Mouse (Mus musculus) activated CD4-positive, CD25-positive, alpha-beta regulatory T cell (primary cell): ENCODE results near the gene Prr18. TPM values are rescaled to one million over a fixed set of nuclear protein-coding genes. Genes with fewer than 3 reads are reported as not detected.

ENCODE experiments used
- polyA plus RNA-seq, 2 experiments: library from polyadenylated mRNA; unstranded; fragments of 100-300 nt; shearing (Covaris generic); gene quantifications; one replicate each; pipeline ENCODE4 v1.2.1; 2017

Prr18 gene
- polyA plus RNA-seq, result under 1 TPM in 1 of 2 experiments, not detected in 1; 0.25 TPM

DNA sequence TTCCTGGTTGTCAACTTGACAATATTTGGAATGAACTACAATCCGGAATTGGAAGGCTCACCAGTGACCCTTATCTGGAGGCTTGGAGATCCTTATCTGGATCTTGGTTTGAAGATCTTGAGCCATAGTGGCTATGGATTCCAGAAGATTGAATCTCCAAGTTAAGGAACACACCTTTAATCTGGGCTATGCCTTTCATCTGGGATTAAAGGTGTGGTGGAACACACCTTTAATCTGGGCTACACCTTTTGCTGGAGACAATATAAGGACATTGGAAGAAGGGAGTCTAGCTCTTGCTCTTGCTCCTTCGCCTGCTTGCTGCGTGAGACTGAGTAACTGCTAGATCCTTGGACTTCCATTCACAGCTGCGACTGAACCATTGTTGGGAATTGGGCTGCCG is at the start of gene Prr18:
TSS of gene Prr18 (plus strand) at position 301 of the 400 bp plus-strand sequence.

DNA sequence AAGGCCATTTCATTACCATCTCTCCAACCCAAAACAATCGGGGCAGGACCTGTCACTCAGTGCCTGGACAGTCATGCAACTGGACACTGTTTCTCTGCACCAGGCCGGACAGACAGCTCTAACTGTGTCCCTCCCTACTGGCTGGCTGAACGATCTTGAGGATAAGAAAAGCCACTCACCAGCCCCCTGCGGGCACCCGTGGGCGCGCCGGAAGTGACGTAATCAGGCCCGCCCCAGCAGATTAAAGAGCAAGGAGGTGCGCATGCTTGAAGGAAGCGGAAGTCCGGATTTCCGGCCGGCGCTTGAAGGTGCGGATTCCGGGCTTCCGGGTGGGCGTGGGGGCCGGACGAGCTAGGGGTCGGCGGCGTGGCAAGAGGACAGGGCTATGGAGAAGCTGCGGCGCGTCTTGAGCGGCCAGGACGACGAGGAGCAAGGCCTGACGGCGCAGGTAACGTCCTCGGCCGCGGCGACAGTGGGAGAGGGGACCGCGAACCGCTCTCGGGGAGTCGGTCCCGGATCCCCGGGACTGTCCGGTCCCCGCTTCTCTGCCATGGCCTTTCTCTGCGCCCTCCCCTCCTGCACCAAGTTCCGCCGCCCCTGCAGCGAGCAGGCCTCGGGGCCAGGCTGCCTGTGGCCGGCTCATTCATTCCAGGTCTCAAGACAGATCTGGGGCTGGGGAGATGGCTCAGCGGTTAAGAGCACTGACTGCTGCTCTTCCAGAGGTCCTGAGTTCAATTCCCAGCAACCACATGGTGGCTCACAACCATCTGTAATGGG is 26.2 kb upstream of the Prr18 start, which contains the start of gene Sft2d1:
TSS of gene Sft2d1 (plus strand) at position 265 of the 777 bp plus-strand sequence.

DNA sequence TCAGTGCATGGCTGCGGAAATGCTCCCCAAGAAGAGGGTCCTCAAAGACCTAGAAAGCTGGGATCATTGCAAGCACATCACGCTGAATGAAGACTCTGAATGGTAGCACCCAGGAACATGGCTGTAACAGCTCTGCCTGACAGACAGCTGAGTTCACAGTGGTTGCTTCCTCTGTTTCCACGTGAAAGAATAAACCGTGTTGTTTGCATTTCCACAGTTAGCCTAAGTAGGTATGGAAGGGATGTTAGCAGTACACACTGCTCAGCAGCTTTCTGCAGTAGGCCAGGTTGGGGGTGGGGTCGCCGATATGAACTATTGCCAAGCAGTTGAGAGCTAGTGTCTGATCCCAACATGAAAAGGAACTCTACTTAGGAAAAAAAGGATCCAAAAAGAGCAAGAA is 18.4 kb downstream of the Prr18 start, which contains the start of gene T2:
TSS of gene T2 (plus strand) at position 301 of the 400 bp plus-strand sequence.

Other genes with a start within 250 kb of the Prr18 start
- gene Gm49673, start 189.7 kb upstream of the Prr18 start, polyA plus RNA-seq, result under 1 TPM; 0.16 to 0.68 TPM
- gene Rnaset2a, start 189.4 kb upstream of the Prr18 start, polyA plus RNA-seq, result 10 to 100 TPM; 62.0 to 99.3 TPM
- 10 to 100 TPM; 15.8 to 25.0 TPM for gene Fgfr1op, start 172.0 kb upstream of the Prr18 start, polyA plus RNA-seq
- gene Ccr6, start 101.4 kb upstream of the Prr18 start, polyA plus RNA-seq, result 10 to 100 TPM; 15.8 to 23.5 TPM
- gene Mpc1, start 54.6 kb upstream of the Prr18 start, polyA plus RNA-seq, result 100 to 1,000 TPM; 157 to 172 TPM
- 100 to 1,000 TPM; 181 to 232 TPM for gene Sft2d1, start 26.4 kb upstream of the Prr18 start, polyA plus RNA-seq
- not detected for gene T2, start 18.5 kb downstream of the Prr18 start, polyA plus RNA-seq
- under 1 TPM in 1 of 2 experiments, not detected in 1; 0.31 TPM for gene T, start 97.0 kb downstream of the Prr18 start, polyA plus RNA-seq
- under 1 TPM in 1 of 2 experiments, not detected in 1; 0.53 TPM for gene Pde10a, start 187.9 kb downstream of the Prr18 start, polyA plus RNA-seq
- 1 to 10 TPM; 1.2 to 1.4 TPM for gene Gm17087, start 229.5 kb downstream of the Prr18 start, polyA plus RNA-seq